Mouse (Mus musculus) embryonic facial prominence, embryonic 14.5 days (tissue): ENCODE results near the gene Cfap58. TPM values are rescaled to one million over a fixed set of nuclear protein-coding genes. Genes with fewer than 3 reads are reported as not detected.

Experiments
- ATAC-seq: fragments of 200-750 bp; cut with Nextera tagmentation; 2 replicates; pipeline ENCODE4 v1.8.0; 2017; ENCODE audit warnings: low read depth, moderate number of reproducible peaks, moderate TSS enrichment
- DNase-seq: peaks from one replicate; pipeline ENCODE4 v3.0.0-alpha.2; 2015; ENCODE audit warnings: low spot score
- H3K27ac ChIP-seq: fragments of 300-500 bp; sonication (generic); replicated peaks from 2 replicates; pipeline ENCODE4 v1.5.1; 2014; ENCODE audit warnings: low read depth, mild to moderate bottlenecking, low read length, moderate library complexity
- H3K27me3 ChIP-seq: fragments of 300-500 bp; sonication (generic); replicated peaks from 2 replicates; pipeline ENCODE4 v1.6.1; 2014; ENCODE audit warnings: low read length; ENCODE audit not compliant: control insufficient read depth, insufficient read depth
- H3K36me3 ChIP-seq: fragments of 300-500 bp; sonication (generic); 2 replicates; pipeline ENCODE4 v1.6.1; 2014; ENCODE audit warnings: low read length, mixed read lengths; ENCODE audit not compliant: control insufficient read depth, insufficient read depth
- H3K4me1 ChIP-seq: fragments of 300-500 bp; sonication (generic); 2 replicates; pipeline ENCODE4 v1.6.1; 2014; ENCODE audit warnings: antibody characterized with exemption, low read length; ENCODE audit not compliant: control insufficient read depth, insufficient read depth
- H3K4me2 ChIP-seq: fragments of 300-500 bp; sonication (generic); 2 replicates; pipeline ENCODE4 v1.6.1; 2014; ENCODE audit warnings: low read depth, mild to moderate bottlenecking, low read length, moderate library complexity, mixed read lengths
- H3K4me3 ChIP-seq: fragments of 300-500 bp; sonication (generic); 2 replicates; pipeline ENCODE4 v1.5.1; 2014; ENCODE audit warnings: low read depth, mild to moderate bottlenecking, low read length
- H3K9ac ChIP-seq: fragments of 300-500 bp; sonication (generic); 2 replicates; pipeline ENCODE4 v1.6.1; 2014; ENCODE audit warnings: low read depth, mild to moderate bottlenecking, low read length, moderate library complexity, mixed read lengths
- H3K9me3 ChIP-seq: fragments of 300-500 bp; sonication (generic); 2 replicates; pipeline ENCODE4 v1.6.1; 2016; ENCODE audit warnings: low read length; ENCODE audit not compliant: control insufficient read depth
- WGBS: fragments of 180-500 bp; shearing (Covaris S2); extraction: QIAGEN DNeasy Blood & Tissue Kit; methylation state at CpG from one replicate; pipeline ENCODE4 v1.1.7; 2014; 5-methylcytosine and 5-hydroxymethylcytosine counted together
- microRNA-seq: library from miRNA; unstranded; fragments of <30 nt; microRNA quantifications from one replicate; pipeline ENCODE4, GENCODE M21; 2016; ENCODE audit warnings: borderline number of aligned reads
- polyA plus RNA-seq: library from polyadenylated mRNA; unstranded; fragments of >200 nt; fragmentation: Nextera tagmentation; extraction: Ambion mirVana; gene quantifications from 2 replicates; pipeline ENCODE4 v1.2.1, GENCODE M21; 2014

The Cfap58 gene
- polyA plus RNA-seq, 1 experiment from 2014 or later = 0.58 TPM

DNA sequence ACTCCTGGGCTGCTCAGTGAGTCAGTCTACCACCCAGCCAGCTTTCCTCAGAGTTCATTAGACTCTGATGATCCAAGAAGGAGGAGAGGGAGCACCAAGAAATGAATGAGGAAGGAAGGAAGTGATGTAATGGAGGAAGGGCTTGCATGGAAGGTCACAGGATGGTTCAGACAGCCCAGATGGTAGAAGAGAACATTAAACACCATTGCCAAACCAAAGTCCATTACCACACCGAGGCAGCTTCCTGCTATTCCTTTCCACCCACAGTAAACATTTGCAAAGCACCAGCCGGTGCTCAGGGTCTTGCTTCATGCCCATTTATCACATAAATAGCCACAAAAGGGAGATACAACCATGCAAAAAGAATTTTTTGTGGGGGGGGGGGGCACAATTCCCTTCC, 89.4 kb downstream of the Cfap58 start:
- 71% methylated on average over 2 of the region's 2 CpGs for WGBS
- Histone ChIP-seq H3K4me2 (no peak overlapping the region), H3K9ac (no peak overlapping the region), H3K4me3 (no peak overlapping the region), H3K36me3 (no peaks in the 10 kb centered on the region), H3K4me1 (no peaks in the 10 kb centered on the region), H3K27me3 (no peaks in the 10 kb centered on the region), H3K27ac (no peak overlapping the region), H3K9me3 (no peaks in the 10 kb centered on the region)
- ATAC-seq = no peak
- DNase-seq = no peak

- Histone ChIP-seq H3K27me3 (no peaks in the 10 kb centered on the region), H3K4me2 (no peak overlapping the region), H3K36me3 (no peaks in the 10 kb centered on the region), H3K27ac (no peak overlapping the region), H3K4me1 (no peaks in the 10 kb centered on the region), H3K9me3 (no peaks in the 10 kb centered on the region), H3K4me3 (no peak overlapping the region), H3K9ac (no peak overlapping the region)
- ATAC-seq (no peak), DNase-seq (no peak)
- 86% methylated on average over 8 of the region's 8 CpGs for WGBS
Observed at GRCm38 (mm10) chr19:48039554-48039953, 102.1 kb downstream of the Cfap58 start.

GRCm38 (mm10) chr19:48047315-48047714, 109.8 kb downstream of the Cfap58 start:
- H3K4me3 ChIP-seq = no peak overlapping the region
- no peaks in the 10 kb centered on the region for H3K9me3 ChIP-seq
- no peak for DNase-seq
- WGBS = 84% methylated on average over 7 of the region's 7 CpGs
- H3K27me3 ChIP-seq = no peaks in the 10 kb centered on the region
- H3K4me1 ChIP-seq = no peaks in the 10 kb centered on the region
- no peak overlapping the region for H3K27ac ChIP-seq
- H3K4me2 ChIP-seq = no peak overlapping the region
- no peaks in the 10 kb centered on the region for H3K36me3 ChIP-seq
- no peak for ATAC-seq
- no peak overlapping the region for H3K9ac ChIP-seq

GRCm38 (mm10) chr19:48049361-48049760, 111.9 kb downstream of the Cfap58 start:
- no peaks in the 10 kb centered on the region for H3K36me3 ChIP-seq
- H3K27ac ChIP-seq = no peak overlapping the region
- H3K4me2 ChIP-seq = no peak overlapping the region
- no peak for ATAC-seq
- no peaks in the 10 kb centered on the region for H3K9me3 ChIP-seq
- H3K4me3 ChIP-seq = no peak overlapping the region
- no peak overlapping the region for H3K9ac ChIP-seq
- no peaks in the 10 kb centered on the region for H3K4me1 ChIP-seq
- DNase-seq = no peak
- no peaks in the 10 kb centered on the region for H3K27me3 ChIP-seq
- 57% methylated on average over 3 of the region's 3 CpGs for WGBS

DNA sequence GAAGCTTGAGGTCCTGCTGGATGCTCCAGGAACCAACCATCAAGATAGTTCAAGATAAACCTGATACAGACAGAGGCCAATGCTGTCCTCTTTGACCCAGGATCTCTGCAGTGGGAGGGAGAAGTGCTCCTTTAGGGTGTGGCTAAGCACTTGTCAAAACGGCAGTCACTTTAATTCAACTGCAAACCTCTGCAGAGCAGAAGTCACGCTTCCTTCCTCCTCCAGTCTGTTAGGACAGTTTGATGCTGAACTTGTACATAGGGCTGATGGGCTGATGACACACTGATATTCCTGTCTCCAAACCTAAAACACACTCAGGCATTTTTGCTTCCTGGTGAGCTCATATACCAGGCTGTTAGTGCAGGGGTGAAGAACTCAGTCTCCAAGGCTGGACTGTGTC, 125.8 kb downstream of the Cfap58 start:
- H3K9me3 ChIP-seq = no peaks in the 10 kb centered on the region
- no peak overlapping the region for H3K27ac ChIP-seq
- H3K9ac ChIP-seq = no peak overlapping the region
- WGBS = 38% methylated on average over 2 of the region's 2 CpGs
- H3K36me3 ChIP-seq = no peaks in the 10 kb centered on the region
- no peaks in the 10 kb centered on the region for H3K27me3 ChIP-seq
- no peaks in the 10 kb centered on the region for H3K4me1 ChIP-seq
- DNase-seq = no peak
- H3K4me3 ChIP-seq = no peak overlapping the region
- H3K4me2 ChIP-seq = no peak overlapping the region
- ATAC-seq = no peak

- ATAC-seq (0 out of 2 replicates have a peak, but pooled peaks have one; percentile 55), DNase-seq (peak; percentile 53)
- Histone ChIP-seq H3K27ac (no peak overlapping the region), H3K4me1 (peaks cover 3% of the 10 kb centered on the region; the same call in 1 of the 2 replicates), H3K27me3 (no peaks in the 10 kb centered on the region), H3K9ac (no peak overlapping the region), H3K4me2 (no peak overlapping the region), H3K9me3 (no peaks in the 10 kb centered on the region), H3K4me3 (no peak overlapping the region), H3K36me3 (no peaks in the 10 kb centered on the region)
- 49% methylated on average over 3 of the region's 3 CpGs for WGBS
Observed at GRCm38 (mm10) chr19:48079718-48080117, 142.2 kb downstream of the Cfap58 start.

DNA sequence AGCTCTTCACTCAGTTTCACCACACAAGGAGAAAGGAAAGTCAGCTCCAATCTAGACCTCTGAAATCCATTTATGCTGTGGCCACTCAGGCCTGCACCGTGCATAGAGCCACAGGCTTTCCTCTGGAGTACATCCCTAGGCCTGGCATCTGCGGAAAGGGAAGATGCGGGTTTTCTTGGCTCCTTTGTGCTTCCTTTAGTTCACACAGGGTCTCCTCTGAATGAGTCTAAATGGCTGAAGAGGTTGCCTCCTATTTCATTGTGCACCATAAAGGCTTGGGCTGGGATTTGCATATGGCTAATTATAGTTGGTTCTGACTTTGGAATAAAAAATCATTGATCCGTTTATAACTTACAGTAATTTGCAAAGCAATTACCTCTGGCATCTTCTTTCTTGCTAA, 144.0 kb downstream of the Cfap58 start:
- DNase-seq (no peak), ATAC-seq (no peak)
- Histone ChIP-seq H3K36me3 (no peaks in the 10 kb centered on the region), H3K27ac (no peak overlapping the region), H3K27me3 (no peaks in the 10 kb centered on the region), H3K4me1 (peaks cover 3% of the 10 kb centered on the region; the same call in 1 of the 2 replicates), H3K9ac (no peak overlapping the region), H3K4me3 (no peak overlapping the region), H3K9me3 (no peaks in the 10 kb centered on the region), H3K4me2 (no peak overlapping the region)
- 90% methylated on average over 4 of the region's 4 CpGs for WGBS

Small RNA genes lying within 50 kb of the gene (microRNA-seq; reads per million reads assigned to microRNA genes)
- gene Gm22240 = not detected

Other genes with a start within 250 kb of the Cfap58 start
- 21.6 TPM in 2 replicates for gene Col17a1, start 245.6 kb upstream of the Cfap58 start, polyA plus RNA-seq
- 309 and 317 TPM in 2 replicates for gene Sfr1, start 206.0 kb upstream of the Cfap58 start, polyA plus RNA-seq
- 119 and 148 TPM in 2 replicates for gene Gsto1, start 82.7 kb upstream of the Cfap58 start, polyA plus RNA-seq
- gene Gsto2, start 72.1 kb upstream of the Cfap58 start, polyA plus RNA-seq = 0.86 and 1.2 TPM in 2 replicates
- gene Cfap43, start 18.4 kb upstream of the Cfap58 start, polyA plus RNA-seq = 0.28 and 0.75 TPM in 2 replicates
- gene Itprip, start 18.4 kb upstream of the Cfap58 start, polyA plus RNA-seq = 10.7 and 12.5 TPM in 2 replicates